Mouse (Mus musculus) heart, postnatal 0 days (tissue): Measurements from ENCODE around the gene Hexdc. TPM values are rescaled to one million over a fixed set of nuclear protein-coding genes. Genes with fewer than 3 reads are reported as not detected.

Experiments used
- ATAC-seq: fragments of 200-750 bp; cut with Nextera tagmentation; 2 replicates; pipeline ENCODE4 v1.8.0; 2017; ENCODE audit warnings: low read depth, moderate number of reproducible peaks, moderate library complexity; ENCODE audit not compliant: insufficient read depth
- DNase-seq: peaks from one replicate; pipeline ENCODE4 v3.0.0-alpha.2; 2016; ENCODE audit warnings: low spot score
- H3K27ac ChIP-seq: fragments of 300-500 bp; sonication (generic); 2 replicates; pipeline ENCODE4 v1.5.1; 2014; ENCODE audit warnings: low read depth, mild to moderate bottlenecking
- H3K27me3 ChIP-seq: fragments of 300-500 bp; sonication (generic); 2 replicates; pipeline ENCODE4 v1.6.1; 2014; ENCODE audit warnings: low read length, mixed read lengths; ENCODE audit not compliant: control insufficient read depth, insufficient read depth
- H3K36me3 ChIP-seq: fragments of 300-500 bp; sonication (generic); replicated peaks from 2 replicates; pipeline ENCODE4 v1.6.1; 2014; ENCODE audit warnings: low read length, mixed read lengths; ENCODE audit not compliant: control insufficient read depth, insufficient read depth
- H3K4me1 ChIP-seq: fragments of 300-500 bp; sonication (generic); 2 replicates; pipeline ENCODE4 v1.6.1; 2014; ENCODE audit warnings: antibody characterized with exemption; ENCODE audit not compliant: control insufficient read depth, insufficient read depth
- H3K4me2 ChIP-seq: fragments of 300-500 bp; sonication (generic); 2 replicates; pipeline ENCODE4 v1.6.1; 2014; ENCODE audit warnings: low read depth, mild to moderate bottlenecking, low read length, moderate library complexity
- H3K4me3 ChIP-seq: fragments of 300-500 bp; sonication (generic); 2 replicates; pipeline ENCODE4 v1.5.1; 2014; ENCODE audit warnings: low read depth, low read length
- H3K9ac ChIP-seq: fragments of 300-500 bp; sonication (generic); replicated peaks from 2 replicates; pipeline ENCODE4 v1.6.1; 2014; ENCODE audit warnings: low read depth, low read length, mixed read lengths
- H3K9me3 ChIP-seq: fragments of 300-500 bp; sonication (generic); replicated peaks from 2 replicates; pipeline ENCODE4 v1.6.1; 2016; ENCODE audit warnings: low read length; ENCODE audit not compliant: control insufficient read depth
- CTCF ChIP-seq: IDR thresholded peaks from 2 replicates; pipeline ENCODE4 v1.5.1; 2016; ENCODE audit warnings: antibody characterized with exemption, control low read depth, low read depth
- EP300 ChIP-seq: IDR thresholded peaks from 2 replicates; pipeline ENCODE4 v1.6.1; 2016; ENCODE audit warnings: antibody characterized with exemption, low read depth
- WGBS: fragments of 180-500 bp; shearing (Covaris S2); extraction: QIAGEN DNeasy Blood & Tissue Kit; methylation state at CpG from one replicate; pipeline ENCODE4 v1.1.7; 2014; 5-methylcytosine and 5-hydroxymethylcytosine counted together
- polyA plus RNA-seq: library from polyadenylated mRNA; unstranded; fragments of >200 nt; fragmentation: Nextera tagmentation; extraction: Ambion mirVana; gene quantifications from 2 replicates; pipeline ENCODE4 v1.2.1, GENCODE M21; 2015
- total RNA-seq: library from RNA; depleted of rRNA; stranded (reverse); fragments of >200 nt; gene quantifications from 2 replicates; pipeline ENCODE4 v1.2.3, GENCODE M21; 2014; ENCODE audit warnings: low replicate concordance; rRNA removed

The Hexdc gene
- total and polyA plus RNA-seq, 2 experiments from 2014 or later = 6.4 to 36.6 TPM

- no peak for DNase-seq
- TF ChIP-seq CTCF = no peak
- Histone ChIP-seq H3K27ac (peak overlapping the region; percentile 83), H3K4me3 (peak overlapping the region; percentile 98), H3K4me2 (peak overlapping the region; percentile 87), H3K4me1 (peaks cover 15% of the 10 kb centered on the region), H3K9me3 (no peaks in the 10 kb centered on the region), H3K36me3 (peaks cover 16% of the 10 kb centered on the region), H3K9ac (peak overlapping the region; percentile 94), H3K27me3 (no peaks in the 10 kb centered on the region)
- peak; percentile 21 for ATAC-seq
- under 1% methylated on average over 50 of the region's 60 CpGs for WGBS
Observed at GRCm38 (mm10) chr11:121260211-121260906, 56.1 kb downstream of the Hexdc start.

- H3K4me3 ChIP-seq = peak overlapping the region; percentile 98
- ATAC-seq (no peak), DNase-seq (no peak)
- H3K27me3 ChIP-seq = no peaks in the 10 kb centered on the region
- whole genome bisulfite sequencing = 32% methylated on average over 2 of the region's 2 CpGs
- H3K4me1 ChIP-seq = peaks cover 15% of the 10 kb centered on the region
- no peaks in the 10 kb centered on the region for H3K9me3 ChIP-seq
- H3K36me3 ChIP-seq = 0 out of 2 replicates have a peak, but pooled peaks cover 9% of the 10 kb centered on the region
- no peak overlapping the region for H3K27ac ChIP-seq
- TF ChIP-seq EP300 = no peak
- no peak for TF ChIP-seq CTCF
- H3K9ac ChIP-seq = peak overlapping the region; percentile 94; the same call in 1 of the 2 replicates
- peak overlapping the region; percentile 87 for H3K4me2 ChIP-seq
Observed at GRCm38 (mm10) chr11:121261074-121261473, 56.8 kb downstream of the Hexdc start.

Other genes with a start within 250 kb of the Hexdc start
- gene Csnk1d, start 213.1 kb upstream of the Hexdc start, total RNA-seq = 51.9 and 52.8 TPM in 2 replicates
- gene Csnk1d, start 213.1 kb upstream of the Hexdc start, polyA plus RNA-seq = 42.0 and 46.7 TPM in 2 replicates
- not detected in 2 replicates for gene Cd7, start 165.0 kb upstream of the Hexdc start, total RNA-seq
- 0.16 TPM in 1 of 2 replicates, not detected in the other for gene Cd7, start 165.0 kb upstream of the Hexdc start, polyA plus RNA-seq
- not detected in 2 replicates for gene Sectm1b, start 140.9 kb upstream of the Hexdc start, total RNA-seq
- 0.10 TPM in 1 of 2 replicates, not detected in the other for gene Sectm1b, start 140.9 kb upstream of the Hexdc start, polyA plus RNA-seq
- gene Sectm1a, start 123.2 kb upstream of the Hexdc start, total RNA-seq = 0.27 TPM in 1 of 2 replicates, not detected in the other
- gene Sectm1a, start 123.2 kb upstream of the Hexdc start, polyA plus RNA-seq = 0.19 and 0.25 TPM in 2 replicates
- gene Tex19.2, start 85.8 kb upstream of the Hexdc start, total RNA-seq = not detected in 2 replicates
- not detected in 2 replicates for gene Tex19.2, start 85.8 kb upstream of the Hexdc start, polyA plus RNA-seq
- gene Tex19.1, start 58.3 kb upstream of the Hexdc start, total RNA-seq = not detected in 2 replicates
- not detected in 2 replicates for gene Tex19.1, start 58.3 kb upstream of the Hexdc start, polyA plus RNA-seq
- gene Uts2r, start 44.2 kb upstream of the Hexdc start, total RNA-seq = not detected in 2 replicates
- not detected in 2 replicates for gene Uts2r, start 44.2 kb upstream of the Hexdc start, polyA plus RNA-seq
- 8.7 and 10.9 TPM in 2 replicates for gene Ogfod3, start 278 bp downstream of the Hexdc start, total RNA-seq
- gene Ogfod3, start 278 bp downstream of the Hexdc start, polyA plus RNA-seq = 26.8 and 27.1 TPM in 2 replicates
- 11.3 and 13.0 TPM in 2 replicates for gene Cybc1, start 24.9 kb downstream of the Hexdc start, total RNA-seq
- 12.4 and 13.5 TPM in 2 replicates for gene Cybc1, start 24.9 kb downstream of the Hexdc start, polyA plus RNA-seq
- gene Narf, start 32.8 kb downstream of the Hexdc start, total RNA-seq = 159 and 217 TPM in 2 replicates
- 40.0 and 48.2 TPM in 2 replicates for gene Narf, start 32.8 kb downstream of the Hexdc start, polyA plus RNA-seq
- 23.5 and 25.8 TPM in 2 replicates for gene Foxk2, start 55.6 kb downstream of the Hexdc start, total RNA-seq
- gene Foxk2, start 55.6 kb downstream of the Hexdc start, polyA plus RNA-seq = 3.0 and 3.8 TPM in 2 replicates
- 76.1 and 81.0 TPM in 2 replicates for gene Wdr45b, start 150.0 kb downstream of the Hexdc start, total RNA-seq
- 60.1 and 64.7 TPM in 2 replicates for gene Wdr45b, start 150.0 kb downstream of the Hexdc start, polyA plus RNA-seq
- 3.1 and 5.8 TPM in 2 replicates for gene Rab40b, start 183.8 kb downstream of the Hexdc start, total RNA-seq
- gene Rab40b, start 183.8 kb downstream of the Hexdc start, polyA plus RNA-seq = 5.2 and 7.7 TPM in 2 replicates
- 7.0 and 12.4 TPM in 2 replicates for gene Fn3krp, start 217.0 kb downstream of the Hexdc start, total RNA-seq
- gene Fn3krp, start 217.0 kb downstream of the Hexdc start, polyA plus RNA-seq = 4.5 and 4.8 TPM in 2 replicates
- gene Fn3k, start 230.5 kb downstream of the Hexdc start, total RNA-seq = 12.5 and 17.5 TPM in 2 replicates
- gene Fn3k, start 230.5 kb downstream of the Hexdc start, polyA plus RNA-seq = 20.5 and 26.7 TPM in 2 replicates
- gene Tbcd, start 247.5 kb downstream of the Hexdc start, total RNA-seq = 29.1 and 37.9 TPM in 2 replicates
- gene Tbcd, start 247.5 kb downstream of the Hexdc start, polyA plus RNA-seq = 14.3 and 16.1 TPM in 2 replicates